Mouse (Mus musculus) stomach, embryonic 15.5 days (tissue): ENCODE results near the gene Prkag2. TPM values are rescaled to one million over a fixed set of nuclear protein-coding genes. Genes with fewer than 3 reads are reported as not detected.

Experiments
- ATAC-seq: fragments of 200-750 bp; cut with Nextera tagmentation; 2 replicates; pipeline ENCODE4 v1.8.0; 2017; ENCODE audit warnings: low read depth, moderate number of reproducible peaks, moderate TSS enrichment; ENCODE audit not compliant: insufficient read depth, low FRiP score
- H3K27ac ChIP-seq: fragments of 300-500 bp; sonication (generic); 2 replicates; pipeline ENCODE4 v1.5.1; 2015; ENCODE audit warnings: mild to moderate bottlenecking, inconsistent platforms
- H3K27me3 ChIP-seq: fragments of 300-500 bp; sonication (generic); replicated peaks from 2 replicates; pipeline ENCODE4 v1.6.1; 2015; ENCODE audit warnings: inconsistent platforms
- H3K36me3 ChIP-seq: fragments of 300-500 bp; sonication (generic); 2 replicates; pipeline ENCODE4 v1.6.1; 2015; ENCODE audit warnings: inconsistent platforms
- H3K4me1 ChIP-seq: fragments of 300-500 bp; sonication (generic); 2 replicates; pipeline ENCODE4 v1.6.1; 2015; ENCODE audit warnings: inconsistent platforms
- H3K4me2 ChIP-seq: fragments of 300-500 bp; sonication (generic); 2 replicates; pipeline ENCODE4 v1.6.1; 2015; ENCODE audit warnings: mild to moderate bottlenecking, inconsistent platforms
- H3K4me3 ChIP-seq: fragments of 300-500 bp; sonication (generic); replicated peaks from 2 replicates; pipeline ENCODE4 v1.5.1; 2015; ENCODE audit warnings: inconsistent platforms
- H3K9ac ChIP-seq: fragments of 300-500 bp; sonication (generic); 2 replicates; pipeline ENCODE4 v1.6.1; 2015; ENCODE audit warnings: inconsistent platforms
- H3K9me3 ChIP-seq: fragments of 300-500 bp; sonication (generic); 2 replicates; pipeline ENCODE4 v1.6.1; 2016; ENCODE audit warnings: inconsistent platforms
- WGBS: fragments of 180-500 bp; shearing (Covaris S2); methylation state at CpG from one replicate; pipeline ENCODE4 v1.1.7; 2015; 5-methylcytosine and 5-hydroxymethylcytosine counted together
- polyA plus RNA-seq: library from polyadenylated mRNA; unstranded; fragments of >200 nt; fragmentation: Nextera tagmentation; extraction: Ambion mirVana; gene quantifications from 2 replicates; pipeline ENCODE4 v1.2.1, GENCODE M21; 2015

The Prkag2 gene
- polyA plus RNA-seq, 1 experiment from 2014 or later, result 41.3 TPM

DNA sequence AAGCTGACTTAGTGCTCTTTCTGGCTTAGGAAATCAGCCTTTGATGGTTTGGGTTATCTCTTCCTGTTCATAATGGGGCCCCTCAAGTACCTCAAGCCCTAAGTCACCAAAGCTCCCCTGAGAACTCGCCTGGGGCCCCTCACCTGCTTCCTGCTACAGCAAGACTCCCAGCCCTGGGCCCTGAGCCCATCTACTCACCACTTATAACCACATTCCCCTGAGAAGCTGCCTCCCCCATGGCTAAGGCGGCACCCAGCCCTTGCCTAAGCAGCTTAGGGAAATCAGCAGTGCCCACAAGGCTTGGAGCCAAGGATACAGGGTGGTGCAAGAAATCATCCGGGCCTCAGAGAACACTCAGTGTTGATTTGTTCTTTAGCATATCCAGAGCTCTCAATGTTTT is 110.8 kb downstream of the Prkag2 start:
- Histone ChIP-seq H3K9me3 (no peaks in the 10 kb centered on the region), H3K27ac (no peak overlapping the region), H3K9ac (no peak overlapping the region), H3K4me2 (no peak overlapping the region), H3K36me3 (no peaks in the 10 kb centered on the region), H3K4me1 (peaks cover 13% of the 10 kb centered on the region; the same call in 1 of the 2 replicates), H3K4me3 (no peak overlapping the region), H3K27me3 (no peaks in the 10 kb centered on the region)
- no peak; the same call in 1 of the 2 replicates for ATAC-seq
- WGBS, result 49% methylated on average over 3 of the region's 3 CpGs

GRCm38 (mm10) chr5:24986956-24987355 is 113.5 kb downstream of the Prkag2 start:
- Histone ChIP-seq H3K9ac (no peak overlapping the region), H3K36me3 (no peaks in the 10 kb centered on the region), H3K27ac (no peak overlapping the region), H3K4me2 (no peak overlapping the region), H3K4me1 (peaks cover 16% of the 10 kb centered on the region), H3K4me3 (no peak overlapping the region), H3K27me3 (no peaks in the 10 kb centered on the region), H3K9me3 (no peaks in the 10 kb centered on the region)
- WGBS, result 53% methylated on average over 2 of the region's 2 CpGs
- ATAC-seq, result no peak

GRCm38 (mm10) chr5:24986204-24986940 is 114.1 kb downstream of the Prkag2 start:
- Histone ChIP-seq H3K36me3 (no peaks in the 10 kb centered on the region), H3K27me3 (no peaks in the 10 kb centered on the region), H3K9me3 (no peaks in the 10 kb centered on the region), H3K4me3 (no peak overlapping the region), H3K4me1 (peaks cover 16% of the 10 kb centered on the region), H3K9ac (no peak overlapping the region), H3K4me2 (no peak overlapping the region), H3K27ac (no peak overlapping the region)
- ATAC-seq, result no peak
- WGBS, result 49% methylated on average over 9 of the region's 9 CpGs

DNA sequence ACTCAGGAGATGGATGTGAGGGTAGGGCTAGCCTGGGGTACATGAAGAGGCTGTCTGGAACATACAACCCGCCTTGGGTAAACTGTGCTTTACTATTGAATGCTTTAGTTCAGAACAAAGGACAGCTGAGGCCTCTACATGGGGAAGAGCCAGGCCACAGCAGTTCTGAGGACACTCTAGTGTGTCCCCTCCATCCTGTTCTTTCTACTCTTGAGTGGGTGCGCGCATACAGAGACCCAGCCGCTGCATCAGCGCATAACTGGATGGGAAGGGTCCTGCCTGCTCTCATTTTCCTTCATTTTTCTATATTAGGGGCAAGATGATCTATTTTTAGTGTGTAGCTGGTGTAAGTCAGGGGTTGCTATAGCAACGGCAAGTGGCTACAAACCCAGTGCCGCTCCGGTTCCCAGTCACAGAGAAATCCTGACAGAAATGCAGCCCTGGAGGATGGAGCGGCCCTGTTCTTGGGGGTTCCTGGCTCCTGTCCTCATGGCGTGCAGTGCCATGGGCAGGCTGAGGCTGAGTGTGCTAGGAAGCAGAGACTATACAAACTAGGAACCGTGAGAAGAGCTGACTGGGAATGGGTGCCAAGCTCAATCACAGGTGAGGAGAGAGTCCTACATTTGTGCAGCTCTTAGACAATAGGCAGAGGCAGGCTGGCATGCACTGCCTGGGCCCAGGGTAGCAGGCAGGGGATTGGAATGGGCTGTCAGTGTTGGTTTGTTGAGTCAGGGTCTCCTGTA is 114.8 kb downstream of the Prkag2 start:
- Histone ChIP-seq H3K4me1 (peaks cover 16% of the 10 kb centered on the region), H3K9me3 (no peaks in the 10 kb centered on the region), H3K4me3 (no peak overlapping the region), H3K27ac (0 out of 2 replicates have a peak overlapping the region, but pooled peaks have one; percentile 3), H3K9ac (no peak overlapping the region), H3K36me3 (no peaks in the 10 kb centered on the region), H3K4me2 (peak overlapping the region; percentile 8; the same call in 1 of the 2 replicates), H3K27me3 (no peaks in the 10 kb centered on the region)
- ATAC-seq, result no peak
- 72% methylated on average over 11 of the region's 11 CpGs for WGBS

DNA sequence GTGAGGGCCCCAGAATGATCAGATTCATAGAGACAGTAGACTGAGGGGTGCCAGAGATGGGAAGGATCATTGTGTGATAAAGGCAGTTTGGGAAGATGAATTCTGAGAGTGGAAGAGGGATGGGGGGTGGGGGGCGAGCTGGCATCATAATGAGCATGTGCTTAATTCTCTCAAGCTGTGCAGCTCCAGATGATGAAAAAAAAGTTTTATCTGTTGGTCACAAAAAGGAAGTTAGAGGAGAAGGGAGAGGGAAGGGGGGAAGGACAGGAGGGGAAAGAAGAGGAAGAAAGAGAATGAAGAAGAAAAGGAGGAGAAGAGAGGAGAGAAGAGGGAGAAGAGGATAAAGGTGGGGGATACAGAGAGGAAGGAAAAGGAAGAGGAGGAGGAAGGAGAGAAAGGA is 116.3 kb downstream of the Prkag2 start:
- Histone ChIP-seq H3K4me2 (no peak overlapping the region), H3K4me1 (peaks cover 12% of the 10 kb centered on the region), H3K36me3 (no peaks in the 10 kb centered on the region), H3K4me3 (no peak overlapping the region), H3K9me3 (no peaks in the 10 kb centered on the region), H3K27me3 (no peaks in the 10 kb centered on the region), H3K9ac (no peak overlapping the region), H3K27ac (no peak overlapping the region)
- no peak for ATAC-seq
- WGBS, result 78% methylated on average over 1 of the region's 1 CpGs

DNA sequence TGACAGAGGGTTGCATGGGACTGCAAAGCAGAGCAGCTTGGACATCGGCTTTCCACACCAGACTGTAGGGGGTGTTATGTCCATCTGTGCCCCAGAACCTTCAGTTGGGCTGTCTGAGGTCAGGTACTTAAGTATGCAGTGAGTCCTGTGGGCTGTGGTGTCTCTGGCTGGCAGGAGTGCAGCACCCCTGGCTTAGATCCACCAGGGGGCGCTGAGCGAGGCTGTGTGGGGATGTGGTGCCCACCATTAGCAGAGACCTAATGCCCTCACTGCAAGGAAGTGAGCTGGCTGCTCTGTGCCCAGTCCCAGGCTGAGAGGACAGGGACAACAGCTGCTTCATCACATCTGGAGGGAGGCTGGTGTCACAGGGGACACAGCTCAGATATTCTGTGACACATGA is 116.9 kb downstream of the Prkag2 start:
- peaks cover 12% of the 10 kb centered on the region for H3K4me1 ChIP-seq
- H3K27me3 ChIP-seq, result no peaks in the 10 kb centered on the region
- no peaks in the 10 kb centered on the region for H3K9me3 ChIP-seq
- H3K4me3 ChIP-seq, result no peak overlapping the region
- 14% methylated on average over 3 of the region's 3 CpGs for WGBS
- H3K27ac ChIP-seq, result no peak overlapping the region
- H3K9ac ChIP-seq, result no peak overlapping the region
- no peaks in the 10 kb centered on the region for H3K36me3 ChIP-seq
- no peak overlapping the region for H3K4me2 ChIP-seq
- ATAC-seq, result no peak

GRCm38 (mm10) chr5:24982258-24982657 is 118.2 kb downstream of the Prkag2 start:
- H3K9me3 ChIP-seq, result no peaks in the 10 kb centered on the region
- H3K27ac ChIP-seq, result no peak overlapping the region
- peaks cover 15% of the 10 kb centered on the region for H3K4me1 ChIP-seq
- 68% methylated on average over 3 of the region's 3 CpGs for WGBS
- no peak overlapping the region for H3K4me2 ChIP-seq
- H3K36me3 ChIP-seq, result no peaks in the 10 kb centered on the region
- no peaks in the 10 kb centered on the region for H3K27me3 ChIP-seq
- no peak overlapping the region for H3K4me3 ChIP-seq
- H3K9ac ChIP-seq, result no peak overlapping the region
- ATAC-seq, result no peak

DNA sequence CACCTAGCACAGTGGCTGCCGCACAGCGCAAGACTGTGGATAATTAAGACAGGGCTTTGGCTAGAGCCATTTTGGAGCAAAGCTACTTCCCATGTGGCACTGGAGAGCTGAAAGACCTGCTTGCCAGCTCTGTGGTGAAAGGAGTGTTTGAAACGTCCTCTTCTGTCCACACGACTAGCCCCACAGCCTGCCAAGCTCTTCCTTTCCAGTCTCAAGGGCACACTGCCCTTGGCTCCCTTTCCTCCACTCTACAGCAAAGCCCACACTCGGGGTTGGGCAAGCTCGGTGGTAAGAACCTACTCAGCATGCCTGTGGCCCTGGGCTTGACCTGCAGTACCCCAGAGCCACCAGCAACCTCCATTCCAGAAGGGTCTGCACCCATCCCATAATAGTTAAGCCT is 118.7 kb downstream of the Prkag2 start:
- no peak for ATAC-seq
- Histone ChIP-seq H3K4me3 (no peak overlapping the region), H3K4me1 (peaks cover 15% of the 10 kb centered on the region), H3K9me3 (no peaks in the 10 kb centered on the region), H3K36me3 (no peaks in the 10 kb centered on the region), H3K9ac (no peak overlapping the region), H3K4me2 (no peak overlapping the region), H3K27me3 (no peaks in the 10 kb centered on the region), H3K27ac (no peak overlapping the region)
- 65% methylated on average over 6 of the region's 6 CpGs for WGBS

DNA sequence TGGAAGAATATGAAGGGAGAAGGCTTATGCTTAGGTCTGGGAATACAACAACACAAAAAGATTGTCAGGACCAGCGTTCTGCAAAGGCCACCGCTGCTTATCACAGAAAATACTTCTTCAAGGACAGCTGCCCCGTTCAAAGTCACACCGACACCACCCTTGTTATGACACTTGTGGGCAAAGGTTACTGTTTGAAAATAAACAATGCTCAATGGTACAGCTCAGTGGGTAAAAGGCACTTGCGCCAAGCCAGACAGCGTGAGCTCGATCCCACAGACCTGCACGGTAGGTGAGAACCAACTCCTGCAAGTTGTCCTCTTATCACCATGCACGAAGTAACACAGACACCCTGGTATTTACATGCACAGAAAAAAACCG is 120.5 kb downstream of the Prkag2 start:
- H3K4me2 ChIP-seq, result no peak overlapping the region
- H3K4me1 ChIP-seq, result peaks cover 11% of the 10 kb centered on the region
- no peak overlapping the region for H3K9ac ChIP-seq
- no peaks in the 10 kb centered on the region for H3K27me3 ChIP-seq
- no peaks in the 10 kb centered on the region for H3K9me3 ChIP-seq
- H3K27ac ChIP-seq, result no peak overlapping the region
- no peaks in the 10 kb centered on the region for H3K36me3 ChIP-seq
- WGBS, result 55% methylated on average over 10 of the region's 10 CpGs
- H3K4me3 ChIP-seq, result no peak overlapping the region
- no peak for ATAC-seq

GRCm38 (mm10) chr5:24979312-24979967 is 121.0 kb downstream of the Prkag2 start:
- H3K4me1 ChIP-seq, result peaks cover 11% of the 10 kb centered on the region
- H3K9ac ChIP-seq, result no peak overlapping the region
- H3K4me3 ChIP-seq, result no peak overlapping the region
- no peaks in the 10 kb centered on the region for H3K27me3 ChIP-seq
- 45% methylated on average over 4 of the region's 4 CpGs for WGBS
- H3K9me3 ChIP-seq, result no peaks in the 10 kb centered on the region
- peak; percentile 56 for ATAC-seq
- H3K36me3 ChIP-seq, result no peaks in the 10 kb centered on the region
- H3K27ac ChIP-seq, result peak overlapping the region; percentile 78
- no peak overlapping the region for H3K4me2 ChIP-seq

- Histone ChIP-seq H3K9me3 (no peaks in the 10 kb centered on the region), H3K27ac (no peak overlapping the region), H3K4me2 (no peak overlapping the region), H3K27me3 (no peaks in the 10 kb centered on the region), H3K4me3 (no peak overlapping the region), H3K9ac (no peak overlapping the region), H3K4me1 (peaks cover 10% of the 10 kb centered on the region; the same call in 1 of the 2 replicates), H3K36me3 (no peaks in the 10 kb centered on the region)
- ATAC-seq, result no peak
- 69% methylated on average over 3 of the region's 3 CpGs for WGBS
These were observed 123.5 kb downstream of the Prkag2 start for GRCm38 (mm10) chr5:24976907-24977306.

DNA sequence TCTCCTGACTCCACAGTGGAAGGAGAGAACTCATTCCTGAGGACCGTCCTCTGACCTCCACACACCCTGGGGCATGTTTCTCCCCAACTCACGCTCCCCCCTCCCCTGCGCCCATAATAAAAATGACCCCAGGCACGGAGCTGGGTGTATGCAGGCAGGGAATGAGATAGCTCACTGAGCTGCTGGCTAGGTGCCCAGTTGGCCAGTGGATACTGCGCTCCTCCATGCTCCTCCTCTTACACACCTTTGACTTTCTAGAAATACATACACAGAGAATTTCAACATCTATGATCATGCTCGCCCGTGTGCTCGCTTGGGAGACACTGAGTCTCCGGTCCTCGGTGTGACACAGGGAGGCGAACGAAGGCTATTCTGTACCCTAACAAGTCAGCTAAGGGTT is 124.2 kb downstream of the Prkag2 start:
- Histone ChIP-seq H3K4me1 (peaks cover 10% of the 10 kb centered on the region; the same call in 1 of the 2 replicates), H3K4me2 (no peak overlapping the region), H3K9ac (no peak overlapping the region), H3K4me3 (no peak overlapping the region), H3K27ac (no peak overlapping the region), H3K27me3 (no peaks in the 10 kb centered on the region), H3K36me3 (no peaks in the 10 kb centered on the region), H3K9me3 (no peaks in the 10 kb centered on the region)
- ATAC-seq, result no peak
- WGBS, result 75% methylated on average over 12 of the region's 12 CpGs
